Mouse (Mus musculus) heart, embryonic 14.5 days (tissue): ENCODE results near the gene Fxyd1. TPM values are rescaled to one million over a fixed set of nuclear protein-coding genes. Genes with fewer than 3 reads are reported as not detected.

ENCODE experiments used
- ATAC-seq: fragments of 200-750 bp; cut with Nextera tagmentation; 2 replicates; pipeline ENCODE4 v1.8.0; 2017; ENCODE audit warnings: low read depth, moderate TSS enrichment; ENCODE audit not compliant: insufficient number of reproducible peaks, insufficient read depth, low FRiP score
- H3K27ac ChIP-seq, 2 experiments: fragments of 200-500 bp in 1 of 2; fragments of 300-500 bp in 1 of 2; sonication (generic) in 1 of 2; replicated peaks in 1 of 2; 2 replicates each; pipeline ENCODE4 v1.5.1; 2012 to 2014; ENCODE audit warnings: low read depth in 2 of 2, low read length in 2 of 2, control low read depth in 1 of 2, mild to moderate bottlenecking in 1 of 2, mixed read lengths in 1 of 2; ENCODE audit not compliant: control insufficient read depth in 1 of 2, insufficient read depth in 1 of 2
- H3K27me3 ChIP-seq: fragments of 300-500 bp; sonication (generic); 2 replicates; pipeline ENCODE4 v1.6.1; 2014; ENCODE audit warnings: mild to moderate bottlenecking, low read length, control low read depth; ENCODE audit not compliant: control insufficient read depth, insufficient read depth
- H3K36me3 ChIP-seq: fragments of 300-500 bp; sonication (generic); 2 replicates; pipeline ENCODE4 v1.6.1; 2014; ENCODE audit warnings: mild to moderate bottlenecking, control low read depth, low read length, mixed read lengths; ENCODE audit not compliant: control insufficient read depth, insufficient read depth
- H3K4me1 ChIP-seq, 2 experiments: fragments of 200-500 bp in 1 of 2; fragments of 300-500 bp in 1 of 2; sonication (generic) in 1 of 2; 2 replicates each; pipeline ENCODE4 v1.6.1; 2012 to 2014; ENCODE audit warnings: low read length in 2 of 2, control low read depth in 1 of 2, mixed read lengths in 1 of 2; ENCODE audit not compliant: control insufficient read depth in 2 of 2, insufficient read depth in 2 of 2
- H3K4me2 ChIP-seq: fragments of 300-500 bp; sonication (generic); 2 replicates; pipeline ENCODE4 v1.6.1; 2014; ENCODE audit warnings: mild to moderate bottlenecking, low read length
- H3K4me3 ChIP-seq, 2 experiments: fragments of 200-500 bp in 1 of 2; fragments of 300-500 bp in 1 of 2; sonication (generic) in 1 of 2; 2 replicates each; pipeline ENCODE4 v1.5.1; 2012 to 2014; ENCODE audit warnings: low read length in 2 of 2, mild to moderate bottlenecking in 2 of 2, control low read depth in 1 of 2, low read depth in 1 of 2, moderate library complexity in 1 of 2; ENCODE audit not compliant: control insufficient read depth in 1 of 2, insufficient read depth in 1 of 2
- H3K9ac ChIP-seq: fragments of 300-500 bp; sonication (generic); 2 replicates; pipeline ENCODE4 v1.6.1; 2014; ENCODE audit warnings: mild to moderate bottlenecking, low read length
- H3K9me3 ChIP-seq: fragments of 300-500 bp; sonication (generic); 2 replicates; pipeline ENCODE4 v1.6.1; 2016; ENCODE audit warnings: low read length, control low read depth; ENCODE audit not compliant: control insufficient read depth
- WGBS: fragments of 180-500 bp; shearing (Covaris S2); extraction: QIAGEN DNeasy Blood & Tissue Kit; methylation state at CpG from one replicate; pipeline ENCODE4 v1.1.7; 2014; 5-methylcytosine and 5-hydroxymethylcytosine counted together
- polyA plus RNA-seq: library from polyadenylated mRNA; unstranded; fragments of >200 nt; fragmentation: Nextera tagmentation; extraction: Ambion mirVana; gene quantifications from 2 replicates; pipeline ENCODE4 v1.2.1, GENCODE M21; 2014

Fxyd1 gene
- polyA plus RNA-seq = 1,215 and 1,293 TPM in 2 replicates

GRCm38 (mm10) chr7:31057071-31057470, at the start of gene Fxyd1:
Gene Fxyd1 (minus strand): TSS chr7:31057199.
- H3K27me3 ChIP-seq = peaks cover 4% of the 10 kb centered on the region
- H3K4me2 ChIP-seq = peak within 1 kb of the TSS; percentile 69
- peak within 1 kb of the TSS; percentile 95 to 97 for H3K27ac ChIP-seq
- H3K9ac ChIP-seq = peak within 1 kb of the TSS; percentile 45; the same call in 1 of the 2 replicates
- no peak within 1 kb of the TSS for H3K4me3 ChIP-seq
- WGBS = 64% methylated on average over 2 of the region's 2 CpGs
- ATAC-seq = no peak
- peaks cover 28 to 30% of the 10 kb centered on the region in 2 experiments for H3K4me1 ChIP-seq
- H3K9me3 ChIP-seq = no peaks in the 10 kb centered on the region
- H3K36me3 ChIP-seq = no peaks in the 10 kb centered on the region

DNA sequence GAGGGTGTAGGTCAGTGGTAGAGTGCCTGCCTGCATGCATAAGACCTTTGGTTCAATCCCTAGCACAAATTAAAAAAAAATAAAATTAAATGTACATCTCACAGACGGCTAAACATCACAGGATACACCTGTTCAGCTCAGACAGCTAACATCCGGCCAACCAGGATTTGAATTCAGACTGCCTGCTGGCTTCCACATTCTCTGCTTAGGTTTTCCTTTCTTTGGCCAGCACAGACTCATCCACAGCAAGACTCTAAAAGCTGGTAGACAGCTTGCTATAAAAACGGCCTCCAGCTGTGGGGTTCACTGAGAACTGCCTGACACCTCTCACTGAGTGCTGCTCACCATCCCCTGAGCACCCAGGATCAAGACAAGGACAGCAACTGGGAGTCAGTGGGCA, 49.2 kb upstream of the Fxyd1 start:
- Histone ChIP-seq H3K4me1 (peaks cover 8 to 16% of the 10 kb centered on the region in 2 experiments), H3K9me3 (no peaks in the 10 kb centered on the region), H3K27me3 (peaks cover 13% of the 10 kb centered on the region), H3K36me3 (no peaks in the 10 kb centered on the region), H3K4me2 (no peak overlapping the region), H3K9ac (no peak overlapping the region), H3K4me3 (no peak overlapping the region), H3K27ac (no peak overlapping the region)
- ATAC-seq = no peak
- WGBS = 48% methylated on average over 3 of the region's 3 CpGs

GRCm38 (mm10) chr7:31105061-31105768, 48.2 kb upstream of the Fxyd1 start:
- WGBS = 29% methylated on average over 15 of the region's 15 CpGs
- 0 out of 2 replicates have a peak overlapping the region, but pooled peaks have one; percentile 11 for H3K4me2 ChIP-seq
- H3K9ac ChIP-seq = peak overlapping the region; percentile 34; the same call in 1 of the 2 replicates
- peaks cover 13% of the 10 kb centered on the region for H3K27me3 ChIP-seq
- peak overlapping the region; percentile 39 to 53; a peak in 3 of 4 replicates for H3K27ac ChIP-seq
- H3K4me3 ChIP-seq = no peak overlapping the region
- no peak for ATAC-seq
- H3K9me3 ChIP-seq = no peaks in the 10 kb centered on the region
- peaks cover 8 to 15% of the 10 kb centered on the region in 2 experiments for H3K4me1 ChIP-seq
- H3K36me3 ChIP-seq = no peaks in the 10 kb centered on the region

GRCm38 (mm10) chr7:31100786-31101185, 43.8 kb upstream of the Fxyd1 start:
- H3K27me3 ChIP-seq = peaks cover 13% of the 10 kb centered on the region
- 53% methylated on average over 14 of the region's 14 CpGs for WGBS
- H3K9ac ChIP-seq = no peak overlapping the region
- H3K4me1 ChIP-seq = peaks cover 5 to 7% of the 10 kb centered on the region in 2 experiments; a peak in 3 of 4 replicates
- no peak overlapping the region for H3K4me3 ChIP-seq
- no peak overlapping the region for H3K4me2 ChIP-seq
- H3K36me3 ChIP-seq = no peaks in the 10 kb centered on the region
- ATAC-seq = no peak
- H3K9me3 ChIP-seq = no peaks in the 10 kb centered on the region
- no peak overlapping the region for H3K27ac ChIP-seq

DNA sequence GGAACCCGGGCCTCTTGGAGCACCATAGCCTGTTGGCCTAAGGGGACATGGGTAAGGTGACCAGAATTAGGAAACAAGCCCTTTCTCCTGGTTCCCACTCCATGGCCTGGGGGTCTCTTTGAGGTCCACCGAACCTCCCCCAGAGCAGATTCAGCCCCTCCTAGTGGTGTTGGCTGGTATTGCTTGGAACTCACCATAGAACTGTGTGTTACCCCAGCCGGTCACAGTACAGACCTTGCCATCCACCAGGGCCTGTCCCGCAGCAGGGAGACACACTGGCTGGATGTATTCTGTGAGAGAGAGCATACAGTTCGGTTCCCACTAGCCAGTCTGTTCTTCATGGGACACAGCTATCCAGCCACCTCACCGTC, 42.6 kb upstream of the Fxyd1 start:
- 82% methylated on average over 6 of the region's 6 CpGs for WGBS
- ATAC-seq = no peak
- no peaks in the 10 kb centered on the region for H3K9me3 ChIP-seq

GRCm38 (mm10) chr7:31098697-31099611, 42.0 kb upstream of the Fxyd1 start:
- WGBS = 74% methylated on average over 22 of the region's 22 CpGs
- Histone ChIP-seq H3K36me3 (no peaks in the 10 kb centered on the region), H3K27ac (no peak overlapping the region), H3K27me3 (peaks cover 12% of the 10 kb centered on the region), H3K9me3 (no peaks in the 10 kb centered on the region), H3K9ac (no peak overlapping the region), H3K4me1 (no peaks in the 10 kb centered on the region; a peak in 1 of 4 replicates), H3K4me3 (no peak overlapping the region), H3K4me2 (no peak overlapping the region)
- no peak for ATAC-seq

More for the DNA sequence above, 42.6 kb upstream of the Fxyd1 start:
- no peak overlapping the region for H3K9ac ChIP-seq
- H3K4me2 ChIP-seq = no peak overlapping the region
- H3K4me1 ChIP-seq = peaks cover 0 to under 1% of the 10 kb centered on the region in 2 experiments; a peak in 2 of 4 replicates
- no peaks in the 10 kb centered on the region for H3K36me3 ChIP-seq
- no peak overlapping the region for H3K27ac ChIP-seq
- no peak overlapping the region for H3K4me3 ChIP-seq
- H3K27me3 ChIP-seq = peaks cover 13% of the 10 kb centered on the region

DNA sequence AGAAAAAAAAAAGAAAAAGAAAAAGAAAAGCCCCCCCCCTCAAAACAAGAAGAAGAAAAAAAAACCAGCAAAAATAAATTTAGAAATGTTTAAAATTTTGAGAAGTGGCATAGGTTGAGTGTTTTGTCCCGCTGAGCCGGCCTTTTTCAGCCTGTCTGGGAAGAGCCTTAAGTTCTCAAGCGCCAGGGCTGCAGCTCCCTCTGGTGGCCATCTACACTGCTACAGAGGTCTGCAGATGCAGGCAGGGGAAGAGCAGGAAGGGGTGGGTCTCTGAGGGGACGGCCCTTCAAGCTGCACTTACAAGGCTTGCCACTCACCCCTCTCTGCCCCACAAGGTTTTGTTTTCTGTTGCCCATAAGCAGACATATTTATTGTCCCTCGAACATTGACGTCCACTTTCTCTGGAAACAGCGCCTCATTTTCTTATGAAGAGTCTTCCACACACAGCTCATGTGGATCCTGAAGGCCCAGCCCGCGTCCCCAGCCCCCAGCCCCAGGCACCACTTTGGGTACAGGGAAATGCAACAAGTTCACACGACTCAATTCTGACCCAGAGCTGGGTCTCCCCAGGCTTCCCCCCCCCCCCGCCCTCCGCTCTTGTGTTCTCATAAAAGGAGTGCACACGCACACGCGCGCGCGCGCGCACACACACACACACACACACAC, 40.7 kb upstream of the Fxyd1 start:
- ATAC-seq = peak; percentile 89
- Histone ChIP-seq H3K4me3 (peak overlapping the region; percentile 28 to 29), H3K9me3 (no peaks in the 10 kb centered on the region), H3K27ac (no peak overlapping the region), H3K4me1 (no peaks in the 10 kb centered on the region), H3K4me2 (peak overlapping the region; percentile 52), H3K36me3 (no peaks in the 10 kb centered on the region), H3K27me3 (0 out of 2 replicates have a peak, but pooled peaks cover 7% of the 10 kb centered on the region), H3K9ac (peak overlapping the region; percentile 46; the same call in 1 of the 2 replicates)
- 44% methylated on average over 19 of the region's 20 CpGs for WGBS
